Mouse (Mus musculus) embryo, embryonic 9.5 days (tissue): Measurements from ENCODE around the gene Rpgr.

Experiments used
- DNase-seq: peaks from one replicate; pipeline ENCODE4 v3.0.0-alpha.2; 2017; ENCODE audit errors: extremely low spot score

Rpgr gene

DNA sequence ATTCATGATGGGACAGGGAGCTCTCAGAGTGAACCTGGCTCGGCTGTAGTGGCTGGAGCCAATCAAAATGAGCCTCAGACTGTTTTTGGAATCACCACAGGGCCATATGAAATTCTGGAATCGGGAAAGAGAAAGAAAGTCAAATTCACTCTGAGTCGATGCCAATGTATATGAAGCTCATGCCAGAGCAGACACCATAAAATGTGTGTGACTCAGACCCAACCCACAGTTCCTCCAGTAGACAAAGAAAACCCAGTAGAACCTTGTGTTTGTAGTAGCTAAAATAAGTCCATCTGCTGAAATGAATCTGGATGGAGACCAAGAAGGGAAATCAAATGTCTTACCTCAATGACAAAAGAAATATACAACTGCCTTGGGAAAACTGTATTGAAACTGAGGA is 142.8 kb downstream of the Rpgr start:
- no peak for DNase-seq

DNA sequence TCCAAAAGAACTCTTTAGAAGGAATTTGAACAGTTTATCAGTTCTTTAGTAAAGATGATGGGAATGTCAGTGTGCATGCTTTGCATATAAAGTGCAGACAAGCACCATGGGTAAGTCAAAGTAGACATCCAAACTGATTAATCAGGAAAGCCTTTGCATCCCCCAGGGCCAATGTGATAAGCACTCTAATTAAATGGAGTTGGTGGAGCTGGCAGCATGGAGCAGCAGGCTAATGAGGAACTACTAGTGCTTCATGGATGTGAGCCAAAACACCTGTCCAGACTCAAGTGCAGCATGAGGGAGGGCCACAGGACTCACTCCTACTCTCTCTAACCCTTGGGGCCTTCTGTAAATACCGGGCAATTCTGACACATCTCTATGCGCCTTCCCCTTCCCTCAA is 145.2 kb downstream of the Rpgr start:
- no peak for DNase-seq

DNA sequence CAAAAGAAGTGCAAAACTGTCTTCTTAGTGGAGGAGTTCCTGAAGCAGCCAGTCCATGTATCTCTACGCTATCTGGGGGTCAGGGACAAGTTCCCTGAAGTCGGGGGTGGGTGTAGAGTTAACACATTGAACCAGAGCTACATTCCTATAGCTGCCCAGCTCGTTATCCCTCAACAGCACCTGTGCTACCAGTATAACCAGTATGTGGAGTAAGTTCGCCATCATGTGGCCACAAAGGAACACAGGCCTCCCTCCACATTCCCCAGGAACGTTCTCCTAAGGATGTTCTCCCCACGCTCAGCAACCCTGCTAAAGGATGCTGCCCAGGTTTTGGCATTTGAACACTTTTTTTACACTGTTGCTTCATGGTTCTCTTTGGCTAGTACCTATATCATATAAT is 146.0 kb downstream of the Rpgr start:
- no peak for DNase-seq

DNA sequence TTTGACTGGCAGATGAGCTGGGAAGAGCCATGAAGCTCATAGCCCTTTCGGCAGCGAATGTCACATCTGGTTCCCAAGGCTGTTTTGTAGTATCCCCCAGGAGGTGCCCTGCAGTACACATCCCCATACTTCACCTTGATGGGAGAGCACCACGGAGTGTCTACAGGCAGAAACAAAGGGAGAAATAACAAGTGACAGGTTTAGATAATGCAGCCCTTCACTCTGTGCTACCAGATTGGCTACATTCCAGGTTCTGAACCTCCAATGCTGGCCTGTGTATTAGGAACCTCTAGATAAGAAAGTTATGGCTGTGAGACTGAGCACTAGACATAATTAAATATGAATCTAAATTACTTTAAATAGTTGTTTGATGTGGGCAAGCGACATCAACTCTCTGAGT is 147.3 kb downstream of the Rpgr start:
- no peak for DNase-seq

DNA sequence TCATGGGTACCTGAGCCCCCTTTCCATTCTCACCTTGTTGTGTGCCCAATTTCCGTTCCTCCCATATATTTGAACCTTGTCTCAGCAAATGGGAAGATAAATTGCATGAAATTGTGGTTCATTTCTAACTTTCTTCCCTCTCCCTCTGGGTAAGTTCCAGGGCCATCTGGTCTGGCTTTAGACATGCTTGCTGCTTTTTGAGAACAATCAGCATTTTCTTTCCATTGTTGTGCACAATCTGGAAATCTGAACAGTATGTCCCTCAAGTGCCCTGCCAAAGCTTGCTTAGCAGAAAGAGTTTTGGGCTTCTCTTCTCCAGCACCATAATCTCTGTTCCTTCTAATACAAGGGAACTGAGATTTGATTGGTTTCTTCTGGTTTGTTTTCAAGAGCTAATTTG is 152.9 kb downstream of the Rpgr start:
- DNase-seq = no peak

DNA sequence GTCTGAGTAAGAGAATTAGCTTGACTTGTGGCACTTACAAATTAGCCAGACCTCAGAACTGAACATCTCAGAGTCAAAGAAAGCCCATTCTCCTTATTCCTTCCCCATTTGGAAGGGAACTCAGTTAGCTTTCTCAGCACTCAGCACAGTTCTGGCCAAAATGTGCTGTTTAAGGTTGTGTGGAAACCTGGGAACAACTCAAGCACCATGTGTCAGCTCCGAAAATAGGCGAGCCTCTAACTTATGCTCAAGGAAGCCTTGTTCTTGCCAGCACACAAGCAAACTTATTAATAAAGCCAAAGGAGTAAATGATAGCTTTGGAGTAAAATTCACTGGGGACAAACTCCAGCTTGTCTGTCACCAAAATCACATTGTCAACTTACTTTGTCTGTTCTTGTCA is 153.4 kb downstream of the Rpgr start:
- no peak for DNase-seq

DNA sequence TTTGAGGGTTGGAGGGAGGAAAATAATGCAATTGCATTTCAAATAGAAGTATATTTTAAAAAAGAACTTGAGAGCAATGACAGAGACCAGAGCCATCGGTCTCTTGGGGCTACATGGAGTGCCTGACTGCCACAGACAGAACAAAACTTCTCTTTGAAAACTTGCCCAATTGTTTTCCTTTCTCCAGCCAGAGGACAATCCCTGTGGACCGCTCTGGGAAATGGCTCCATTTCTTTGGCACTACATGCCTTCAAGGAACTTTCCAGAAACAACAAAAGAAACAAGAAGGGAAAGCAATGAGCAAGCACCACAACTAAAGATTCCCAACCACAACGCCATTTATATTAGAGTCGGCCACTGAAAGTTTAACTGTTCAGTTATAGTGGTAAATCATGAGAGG is 154.5 kb downstream of the Rpgr start:
- DNase-seq = no peak

DNA sequence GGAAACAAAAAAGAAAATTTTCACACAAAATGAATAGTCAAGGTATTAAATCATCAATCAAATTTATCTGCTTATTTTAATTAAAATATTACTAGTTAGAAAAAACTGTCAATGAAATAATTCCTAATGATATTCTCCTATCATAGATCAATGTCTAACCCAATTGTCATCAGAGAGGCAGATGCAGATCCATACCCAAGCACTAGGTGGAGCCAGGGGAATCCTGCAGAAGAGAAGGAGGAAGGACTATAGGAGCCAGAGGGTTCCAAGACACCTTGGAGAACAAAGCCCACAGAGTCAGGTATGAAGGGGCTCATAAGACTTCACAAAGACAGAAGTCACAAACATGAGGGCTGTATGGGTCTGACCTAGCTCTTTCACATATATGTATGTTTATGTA is 182.1 kb downstream of the Rpgr start:
- DNase-seq = peak; percentile 1
